Mouse (Mus musculus) brain, embryonic 14.5 days (tissue): Measurements from ENCODE around the gene Gm49355.

Experiments
- CTCF ChIP-seq: fragments of 200-500 bp; IDR thresholded peaks from 2 replicates; pipeline ENCODE4 v1.5.1; 2012; ENCODE audit warnings: inconsistent platforms, mild to moderate bottlenecking, moderate library complexity, borderline replicate concordance; ENCODE audit not compliant: insufficient read depth, insufficient read length; ENCODE audit errors: extremely low read depth
- POLR2A ChIP-seq: fragments of 200-500 bp; IDR thresholded peaks from 2 replicates; pipeline ENCODE4 v1.6.1; 2012; ENCODE audit warnings: mild to moderate bottlenecking, inconsistent platforms, borderline replicate concordance; ENCODE audit not compliant: poor library complexity, insufficient read depth, insufficient read length, severe bottlenecking; ENCODE audit errors: extremely low read depth

- TF ChIP-seq CTCF (no peak), POLR2A (no peak)
Observed at GRCm38 (mm10) chr14:12344746-12345240, 61.0 kb downstream of the Gm49355 start.
